Mouse (Mus musculus) forebrain, embryonic 14.5 days (tissue): ENCODE results near the gene Arhgef18. TPM values are rescaled to one million over a fixed set of nuclear protein-coding genes. Genes with fewer than 3 reads are reported as not detected.

Source experiments
- ATAC-seq: fragments of 200-750 bp; cut with Nextera tagmentation; 2 replicates; pipeline ENCODE4 v1.8.0; 2017; ENCODE audit warnings: mild to moderate bottlenecking, moderate library complexity
- DNase-seq: peaks from one replicate; pipeline ENCODE4 v3.0.0-alpha.2; 2015; ENCODE audit warnings: low spot score
- H3K27ac ChIP-seq: fragments of 300-500 bp; sonication (generic); 2 replicates; pipeline ENCODE4 v1.5.1; 2014; ENCODE audit warnings: low read depth, mild to moderate bottlenecking, control low read depth, low read length, moderate library complexity
- H3K27me3 ChIP-seq: fragments of 300-500 bp; sonication (generic); replicated peaks from 2 replicates; pipeline ENCODE4 v1.6.1; 2014; ENCODE audit warnings: low read length, control low read depth, mixed read lengths; ENCODE audit not compliant: control insufficient read depth, insufficient read depth
- H3K36me3 ChIP-seq: fragments of 300-500 bp; sonication (generic); 2 replicates; pipeline ENCODE4 v1.6.1; 2014; ENCODE audit warnings: low read length, control low read depth; ENCODE audit not compliant: control insufficient read depth, insufficient read depth
- H3K4me1 ChIP-seq: fragments of 300-500 bp; sonication (generic); 2 replicates; pipeline ENCODE4 v1.6.1; 2014; ENCODE audit warnings: antibody characterized with exemption, low read length, control low read depth; ENCODE audit not compliant: control insufficient read depth, insufficient read depth
- H3K4me2 ChIP-seq: fragments of 300-500 bp; sonication (generic); 2 replicates; pipeline ENCODE4 v1.6.1; 2014; ENCODE audit warnings: mild to moderate bottlenecking, control low read depth, low read length
- H3K4me3 ChIP-seq: fragments of 300-500 bp; sonication (generic); 2 replicates; pipeline ENCODE4 v1.5.1; 2014; ENCODE audit warnings: low read depth, low read length, control low read depth
- H3K9ac ChIP-seq: fragments of 300-500 bp; sonication (generic); 2 replicates; pipeline ENCODE4 v1.6.1; 2014; ENCODE audit warnings: mild to moderate bottlenecking, low read length, control low read depth, moderate library complexity
- H3K9me3 ChIP-seq: fragments of 300-500 bp; sonication (generic); replicated peaks from 2 replicates; pipeline ENCODE4 v1.6.1; 2016; ENCODE audit warnings: low read length, control low read depth, mixed read lengths; ENCODE audit not compliant: control insufficient read depth
- WGBS: fragments of 180-500 bp; shearing (Covaris S2); extraction: QIAGEN DNeasy Blood & Tissue Kit; methylation state at CpG from one replicate; pipeline ENCODE4 v1.1.7; 2014; 5-methylcytosine and 5-hydroxymethylcytosine counted together
- polyA plus RNA-seq: library from polyadenylated mRNA; unstranded; fragments of >200 nt; fragmentation: Nextera tagmentation; extraction: Ambion mirVana; gene quantifications from 2 replicates; pipeline ENCODE4 v1.2.1, GENCODE M21; 2014

The Arhgef18 gene
- polyA plus RNA-seq, 1 experiment from 2014 or later, result 8.6 TPM

- 79% methylated on average over 5 of the region's 5 CpGs for WGBS
- no peak overlapping the region for H3K27ac ChIP-seq
- ATAC-seq, result no peak
These were observed 38.4 kb upstream of the Arhgef18 start for GRCm38 (mm10) chr8:3354443-3354812.

DNA sequence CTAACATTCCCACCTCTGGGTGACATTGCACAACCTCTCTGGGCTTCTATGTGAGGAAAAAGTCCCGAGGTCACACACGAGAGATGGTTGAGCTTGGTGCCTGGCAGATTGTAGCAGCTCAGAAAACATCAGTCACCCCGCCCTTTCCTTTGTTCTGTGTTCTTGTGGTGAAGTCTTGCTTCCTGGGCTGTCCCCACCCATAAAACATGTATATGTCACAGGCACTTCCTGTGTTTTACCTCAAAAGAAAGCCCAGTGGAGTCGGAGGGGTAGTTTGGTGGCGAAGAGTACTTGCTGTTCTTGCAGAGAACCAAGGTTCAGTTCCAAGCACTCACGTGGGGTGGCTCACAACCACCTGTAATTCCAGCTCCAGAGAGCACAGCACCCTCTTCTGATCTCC is 37.2 kb upstream of the Arhgef18 start:
- DNase-seq (no peak), ATAC-seq (no peak)
- no peak overlapping the region for H3K27ac ChIP-seq
- H3K27me3 ChIP-seq, result no peaks in the 10 kb centered on the region
- H3K4me2 ChIP-seq, result no peak overlapping the region
- no peaks in the 10 kb centered on the region for H3K4me1 ChIP-seq
- WGBS, result 86% methylated on average over 6 of the region's 6 CpGs
- no peaks in the 10 kb centered on the region for H3K36me3 ChIP-seq
- no peaks in the 10 kb centered on the region for H3K9me3 ChIP-seq
- H3K9ac ChIP-seq, result no peak overlapping the region
- no peak overlapping the region for H3K4me3 ChIP-seq

More at GRCm38 (mm10) chr8:3354443-3354812, 38.4 kb upstream of the Arhgef18 start:
- DNase-seq, result no peak
- no peaks in the 10 kb centered on the region for H3K36me3 ChIP-seq
- H3K4me3 ChIP-seq, result no peak overlapping the region
- H3K4me2 ChIP-seq, result no peak overlapping the region
- no peaks in the 10 kb centered on the region for H3K27me3 ChIP-seq
- H3K9ac ChIP-seq, result no peak overlapping the region
- H3K4me1 ChIP-seq, result no peaks in the 10 kb centered on the region
- no peaks in the 10 kb centered on the region for H3K9me3 ChIP-seq

DNA sequence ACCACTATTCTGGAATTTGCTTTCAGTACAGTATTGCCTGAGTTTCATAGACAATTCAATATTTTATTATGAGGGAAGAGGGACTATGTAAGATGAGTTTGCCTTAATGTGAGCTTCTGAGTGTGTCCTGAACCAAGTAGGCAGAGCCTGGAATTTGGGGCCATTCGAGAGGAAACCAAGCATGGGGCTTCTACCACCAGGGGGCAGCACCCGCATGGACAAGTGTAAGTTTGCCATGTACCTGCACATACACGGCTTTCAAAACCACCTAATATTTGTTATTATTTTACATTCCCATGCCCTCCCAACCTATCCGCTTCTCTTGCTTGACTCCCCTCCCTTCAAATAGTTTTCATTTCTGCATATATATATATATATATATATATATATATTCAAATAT is 34.7 kb upstream of the Arhgef18 start:
- Histone ChIP-seq H3K9me3 (no peaks in the 10 kb centered on the region), H3K27ac (no peak overlapping the region), H3K4me3 (no peak overlapping the region), H3K4me2 (no peak overlapping the region), H3K4me1 (no peaks in the 10 kb centered on the region), H3K36me3 (no peaks in the 10 kb centered on the region), H3K27me3 (no peaks in the 10 kb centered on the region), H3K9ac (no peak overlapping the region)
- ATAC-seq (peak; percentile 55), DNase-seq (peak; percentile 80)
- 6% methylated on average over 4 of the region's 4 CpGs for WGBS

DNA sequence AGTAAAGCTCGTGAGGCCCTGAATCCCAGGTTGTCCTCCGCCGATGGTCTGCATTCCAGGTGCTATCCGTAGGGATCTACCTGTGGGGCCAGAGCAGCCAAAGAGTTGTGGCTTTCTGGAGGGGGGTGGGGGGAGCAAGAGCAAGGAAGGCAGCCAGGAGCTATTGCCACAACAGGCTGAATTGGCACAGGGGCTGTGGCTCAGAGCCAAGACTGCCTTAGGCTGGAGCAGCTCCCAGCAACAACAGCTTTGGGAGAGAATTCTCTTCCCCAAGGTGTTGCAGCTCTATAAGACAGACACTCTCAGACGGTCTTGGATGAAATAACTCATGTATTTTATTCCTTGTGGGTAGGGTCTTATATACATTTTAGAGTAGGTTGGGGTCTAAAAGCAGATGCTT is 25.7 kb upstream of the Arhgef18 start:
- 82% methylated on average over 5 of the region's 5 CpGs for WGBS
- Histone ChIP-seq H3K9me3 (no peaks in the 10 kb centered on the region), H3K4me2 (no peak overlapping the region), H3K4me1 (no peaks in the 10 kb centered on the region), H3K4me3 (no peak overlapping the region), H3K36me3 (no peaks in the 10 kb centered on the region), H3K27me3 (no peaks in the 10 kb centered on the region), H3K9ac (no peak overlapping the region), H3K27ac (no peak overlapping the region)
- DNase-seq, result peak; percentile 53
- 0 out of 2 replicates have a peak, but pooled peaks have one; percentile 40 for ATAC-seq

DNA sequence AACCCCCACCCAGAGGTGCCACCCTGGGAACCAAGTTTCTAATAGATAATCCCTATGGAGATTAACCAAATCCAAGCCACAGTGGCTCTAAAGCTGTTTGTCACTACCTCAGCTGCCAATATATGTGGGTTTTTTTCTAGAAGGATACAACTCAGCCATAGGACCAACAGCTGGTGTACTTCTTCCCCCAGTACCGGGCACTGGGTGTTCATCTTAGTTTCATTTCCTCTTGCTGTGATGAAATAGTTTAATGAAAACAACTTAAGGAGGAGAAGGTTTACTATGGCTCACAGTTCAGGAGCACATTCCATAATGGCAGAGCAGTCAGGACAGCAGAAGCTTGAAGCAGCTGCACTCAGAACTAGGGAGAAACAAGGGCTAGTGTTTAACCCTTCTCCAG is 24.7 kb upstream of the Arhgef18 start:
- H3K4me1 ChIP-seq, result no peaks in the 10 kb centered on the region
- no peak for DNase-seq
- H3K4me3 ChIP-seq, result no peak overlapping the region
- no peak for ATAC-seq
- no peaks in the 10 kb centered on the region for H3K27me3 ChIP-seq
- H3K27ac ChIP-seq, result no peak overlapping the region
- H3K36me3 ChIP-seq, result no peaks in the 10 kb centered on the region
- H3K4me2 ChIP-seq, result no peak overlapping the region
- WGBS, result 88% methylated on average over 1 of the region's 1 CpGs
- H3K9ac ChIP-seq, result no peak overlapping the region
- no peaks in the 10 kb centered on the region for H3K9me3 ChIP-seq

- no peak for ATAC-seq
- no peaks in the 10 kb centered on the region for H3K27me3 ChIP-seq
- H3K36me3 ChIP-seq, result no peaks in the 10 kb centered on the region
- no peak for DNase-seq
- no peak overlapping the region for H3K4me3 ChIP-seq
- H3K4me1 ChIP-seq, result no peaks in the 10 kb centered on the region
- no peak overlapping the region for H3K27ac ChIP-seq
- no peaks in the 10 kb centered on the region for H3K9me3 ChIP-seq
- H3K4me2 ChIP-seq, result no peak overlapping the region
- H3K9ac ChIP-seq, result no peak overlapping the region
These were observed 17.1 kb upstream of the Arhgef18 start for GRCm38 (mm10) chr8:3375748-3376147.

GRCm38 (mm10) chr8:3376641-3377274 is 16.0 kb upstream of the Arhgef18 start:
- H3K4me3 ChIP-seq, result no peak overlapping the region
- ATAC-seq (no peak), DNase-seq (no peak)
- 73% methylated on average over 11 of the region's 11 CpGs for WGBS
- H3K4me1 ChIP-seq, result no peaks in the 10 kb centered on the region
- no peaks in the 10 kb centered on the region for H3K27me3 ChIP-seq
- no peaks in the 10 kb centered on the region for H3K36me3 ChIP-seq
- no peaks in the 10 kb centered on the region for H3K9me3 ChIP-seq
- no peak overlapping the region for H3K9ac ChIP-seq
- H3K27ac ChIP-seq, result no peak overlapping the region
- no peak overlapping the region for H3K4me2 ChIP-seq

- Histone ChIP-seq H3K4me3 (no peak overlapping the region), H3K36me3 (no peaks in the 10 kb centered on the region), H3K9me3 (no peaks in the 10 kb centered on the region), H3K4me1 (no peaks in the 10 kb centered on the region), H3K9ac (no peak overlapping the region), H3K4me2 (no peak overlapping the region), H3K27me3 (no peaks in the 10 kb centered on the region), H3K27ac (no peak overlapping the region)
- peak; percentile 55; the same call in 1 of the 2 replicates for ATAC-seq
- WGBS, result 44% methylated on average over 6 of the region's 6 CpGs
- DNase-seq, result peak; percentile 69
These were observed 5.5 kb upstream of the Arhgef18 start for GRCm38 (mm10) chr8:3387286-3387685.

GRCm38 (mm10) chr8:3388591-3389338 is 4.0 kb upstream of the Arhgef18 start:
- ATAC-seq (no peak), DNase-seq (no peak)

More at GRCm38 (mm10) chr8:3388591-3389338, 4.0 kb upstream of the Arhgef18 start:
- H3K4me2 ChIP-seq, result no peak overlapping the region
- 72% methylated on average over 9 of the region's 9 CpGs for WGBS
- no peak overlapping the region for H3K27ac ChIP-seq
- H3K36me3 ChIP-seq, result no peaks in the 10 kb centered on the region
- H3K4me3 ChIP-seq, result no peak overlapping the region
- H3K9me3 ChIP-seq, result no peaks in the 10 kb centered on the region
- H3K4me1 ChIP-seq, result peaks cover under 1% of the 10 kb centered on the region; the same call in 1 of the 2 replicates
- no peak overlapping the region for H3K9ac ChIP-seq
- H3K27me3 ChIP-seq, result no peaks in the 10 kb centered on the region
